Mouse (Mus musculus) 3T3-L1 (cell line): ENCODE data around the gene Coq4.
"Not testable (repeated sequence)": the region's sequence is repeated elsewhere in the genome, so short reads cannot be mapped to it uniquely, and the experiment has no call there.

Experiments used
- DNase-seq: peaks from one replicate; pipeline ENCODE4 v3.0.0-alpha.2; 2015; ENCODE audit warnings: low read depth, low spot score

The Coq4 gene

DNA sequence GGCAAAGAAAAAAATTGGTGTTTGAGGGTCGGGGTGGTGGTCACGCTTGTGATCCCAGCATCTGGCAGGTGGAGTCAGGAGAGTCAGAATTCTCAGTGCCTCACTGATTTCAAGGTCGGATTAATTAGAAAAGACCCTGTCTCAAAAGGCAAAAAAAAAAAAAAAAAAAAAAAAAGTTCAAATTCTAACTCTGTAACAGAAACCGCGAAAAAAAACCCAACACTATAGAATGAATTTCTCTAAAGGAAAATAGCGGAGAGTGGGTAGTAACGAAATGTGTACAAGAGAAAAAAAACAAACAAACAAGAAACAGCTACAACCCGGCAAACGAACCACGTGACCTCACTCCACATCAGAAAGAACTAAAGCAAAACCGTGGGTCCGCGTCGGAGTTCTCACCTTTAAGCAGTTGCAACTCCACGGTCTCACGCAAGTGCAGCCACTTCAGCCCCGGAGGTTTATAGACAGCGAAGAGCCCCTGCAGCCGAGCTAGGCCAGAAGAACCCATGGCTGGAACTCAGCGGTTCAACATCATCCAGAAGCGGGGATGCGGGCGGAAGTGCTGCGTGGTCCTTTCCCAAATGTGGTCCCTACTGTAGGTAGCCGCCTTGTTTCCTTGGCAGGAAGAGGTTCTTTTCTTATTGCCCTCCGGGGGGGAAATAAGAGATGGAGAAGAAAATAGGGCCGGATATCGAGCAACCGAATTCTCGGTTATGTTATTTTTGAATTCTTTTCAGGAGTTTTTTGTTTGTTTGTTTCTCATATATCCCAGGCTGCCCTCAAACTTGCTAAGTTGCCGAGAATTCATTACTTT is at the start of gene Coq4:
Gene Coq4, plus strand, starts transcription at position 390 of the 814 bp plus-strand sequence.
- peak; percentile 97 for DNase-seq

GRCm38 (mm10) chr2:29738799-29739198 is 48.5 kb upstream of the Coq4 start:
- DNase-seq = no peak

DNA sequence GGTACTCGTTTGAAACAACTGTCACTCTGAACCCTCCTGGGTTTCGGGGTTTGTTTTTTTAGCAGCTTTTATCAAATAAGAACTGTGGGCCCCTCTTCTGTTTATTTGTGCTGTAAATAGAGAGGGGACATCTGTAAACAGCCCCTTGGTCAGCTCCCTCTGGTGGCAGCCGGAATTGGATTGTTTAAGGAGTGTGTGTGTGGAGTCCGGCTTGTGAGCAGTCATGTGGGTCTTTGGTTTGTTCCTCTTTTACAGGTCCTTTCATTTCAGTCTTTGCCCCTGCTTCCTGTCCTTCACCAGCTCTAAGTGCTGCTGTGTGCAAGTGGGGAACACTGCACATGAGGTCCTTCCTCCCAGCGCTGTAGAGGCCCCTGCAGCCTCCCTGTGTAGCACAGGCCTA is 47.9 kb upstream of the Coq4 start:
- DNase-seq = no peak

DNA sequence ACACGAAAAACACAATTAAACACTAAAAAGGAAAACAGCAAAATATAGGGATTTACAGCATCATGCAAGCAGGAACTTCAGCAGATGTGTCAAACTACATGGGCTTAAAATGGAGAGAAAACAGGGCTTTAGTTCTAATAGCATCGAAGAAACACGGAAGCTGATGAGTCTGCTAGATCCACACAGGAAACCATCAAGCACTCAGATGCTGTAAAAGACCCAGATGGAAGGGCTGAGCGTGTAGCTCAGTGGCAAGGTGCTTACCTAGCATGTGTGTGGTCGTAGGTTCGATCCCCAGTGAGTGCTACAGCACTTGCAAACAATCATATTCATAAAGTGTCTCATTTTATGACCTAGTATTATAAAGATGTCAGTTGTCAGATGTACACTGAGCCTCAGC is 46.1 kb upstream of the Coq4 start:
- no peak for DNase-seq

DNA sequence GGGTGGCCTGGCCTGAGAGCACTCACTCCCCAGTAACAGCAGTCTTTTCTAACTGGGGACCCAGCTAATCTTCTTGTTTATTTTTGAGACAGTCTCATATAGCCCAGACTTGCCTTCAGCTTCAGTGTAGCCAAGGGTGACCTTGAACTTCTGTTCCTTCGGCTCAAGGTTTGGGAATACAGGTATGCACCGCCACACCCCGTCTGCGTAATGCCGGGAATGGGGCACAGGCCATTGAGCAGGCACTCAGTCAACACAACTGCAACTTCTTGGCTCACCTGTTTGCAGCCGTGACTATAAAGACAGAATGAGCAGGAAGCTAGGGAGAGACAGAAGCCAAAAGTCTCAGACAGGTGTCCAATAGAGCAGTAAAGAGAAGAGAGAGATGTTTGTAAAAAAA is 43.0 kb upstream of the Coq4 start:
- no peak for DNase-seq

DNA sequence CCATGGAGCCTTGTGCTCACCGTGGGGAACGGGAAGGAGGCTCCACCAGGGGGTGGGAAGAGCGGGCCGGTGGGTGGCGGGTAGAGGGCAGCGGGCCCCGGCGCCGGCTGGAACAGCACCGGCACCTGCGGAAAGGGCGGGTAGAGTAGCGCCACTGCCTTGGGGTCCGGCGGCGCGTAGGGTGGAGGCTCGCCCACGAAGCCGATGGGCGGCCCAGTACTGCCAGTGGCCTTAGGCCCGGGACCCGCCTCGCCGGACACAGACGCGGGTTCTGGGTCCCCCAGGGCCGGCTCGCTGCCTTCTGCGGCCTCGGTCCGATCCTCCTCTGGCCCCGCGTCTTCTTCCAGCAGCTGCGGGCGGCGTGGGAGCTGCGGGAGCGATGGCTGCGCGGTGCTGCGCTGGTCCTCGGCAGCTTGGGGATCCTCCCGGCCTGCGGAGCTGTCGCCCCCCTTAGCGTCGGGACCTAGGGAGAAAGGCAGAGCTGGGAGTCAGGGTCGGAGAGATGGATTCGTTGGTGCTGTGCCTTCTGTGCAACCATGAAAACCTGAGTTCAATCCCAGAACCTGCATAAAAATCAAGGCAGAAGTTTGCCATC is 40.0 kb upstream of the Coq4 start:
- DNase-seq = no peak

- DNase-seq = peak; percentile 29
Measured at GRCm38 (mm10) chr2:29747852-29748251, 39.4 kb upstream of the Coq4 start.

DNA sequence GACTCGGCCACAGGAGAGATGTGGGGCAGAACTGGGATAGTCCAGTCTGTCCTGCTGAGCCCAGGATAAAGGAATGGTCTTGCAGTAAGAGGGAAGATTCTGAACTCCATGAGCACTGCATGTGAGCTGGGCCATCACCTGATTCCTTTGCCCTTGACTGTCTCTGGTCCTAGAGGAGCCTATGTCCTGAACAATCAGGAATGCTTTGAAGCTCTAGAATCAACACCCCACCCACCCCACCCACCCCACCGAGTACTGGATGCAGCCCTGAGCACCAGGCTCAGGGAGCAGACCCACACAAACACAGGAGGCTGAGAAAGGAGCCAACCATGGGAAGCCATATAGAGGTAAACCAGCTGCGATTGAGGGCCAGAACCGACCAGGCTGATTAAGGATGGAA is 38.8 kb upstream of the Coq4 start:
- DNase-seq = no peak

DNA sequence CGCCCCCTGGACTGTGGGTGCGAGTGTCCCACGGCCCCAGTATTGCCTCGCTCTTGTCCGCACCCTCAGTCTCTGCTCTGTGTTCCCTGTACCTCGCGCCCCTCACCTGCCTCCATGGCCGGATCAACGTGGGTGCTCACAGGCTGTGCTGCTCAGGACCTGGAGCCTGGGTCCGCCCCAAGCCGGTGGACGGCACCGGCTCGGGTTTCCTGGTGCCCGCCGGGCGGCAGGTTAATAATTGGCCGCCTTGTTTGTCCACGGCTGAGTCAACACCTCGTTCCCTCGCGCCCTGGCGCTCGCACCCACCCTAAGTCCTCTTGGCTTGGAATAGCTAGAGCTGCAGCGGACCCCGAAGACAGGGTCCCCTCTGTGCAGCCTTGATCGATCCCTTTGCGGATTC is 35.8 kb upstream of the Coq4 start, which contains the start of gene Gm13420:
Gene Gm13420, minus strand, starts transcription at position 189 of the 400 bp plus-strand sequence.
- DNase-seq = no peak

- no peak for DNase-seq
Measured at GRCm38 (mm10) chr2:29752397-29752796, 34.9 kb upstream of the Coq4 start.

DNA sequence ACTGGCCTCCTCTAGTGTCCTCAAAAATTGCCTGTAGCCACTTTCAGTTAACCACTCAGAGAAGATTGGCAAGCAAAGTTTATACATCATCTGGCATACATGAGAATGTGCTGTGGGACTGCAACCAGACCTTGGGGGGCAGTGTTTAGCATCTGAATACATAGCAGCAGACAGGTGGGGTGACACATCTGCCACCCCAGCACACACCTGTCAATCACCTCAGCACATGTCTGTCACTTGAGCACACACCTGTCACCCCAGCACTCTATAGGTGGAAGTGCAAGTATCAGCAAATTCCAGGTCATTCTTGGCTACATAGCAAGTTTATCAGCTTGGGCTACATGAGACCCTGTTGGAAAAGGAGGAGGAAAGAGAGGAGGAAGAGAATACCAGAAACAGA is 31.6 kb upstream of the Coq4 start:
- no peak for DNase-seq

- DNase-seq = peak; percentile 79
Measured at GRCm38 (mm10) chr2:29764831-29765230, 22.5 kb upstream of the Coq4 start.

DNA sequence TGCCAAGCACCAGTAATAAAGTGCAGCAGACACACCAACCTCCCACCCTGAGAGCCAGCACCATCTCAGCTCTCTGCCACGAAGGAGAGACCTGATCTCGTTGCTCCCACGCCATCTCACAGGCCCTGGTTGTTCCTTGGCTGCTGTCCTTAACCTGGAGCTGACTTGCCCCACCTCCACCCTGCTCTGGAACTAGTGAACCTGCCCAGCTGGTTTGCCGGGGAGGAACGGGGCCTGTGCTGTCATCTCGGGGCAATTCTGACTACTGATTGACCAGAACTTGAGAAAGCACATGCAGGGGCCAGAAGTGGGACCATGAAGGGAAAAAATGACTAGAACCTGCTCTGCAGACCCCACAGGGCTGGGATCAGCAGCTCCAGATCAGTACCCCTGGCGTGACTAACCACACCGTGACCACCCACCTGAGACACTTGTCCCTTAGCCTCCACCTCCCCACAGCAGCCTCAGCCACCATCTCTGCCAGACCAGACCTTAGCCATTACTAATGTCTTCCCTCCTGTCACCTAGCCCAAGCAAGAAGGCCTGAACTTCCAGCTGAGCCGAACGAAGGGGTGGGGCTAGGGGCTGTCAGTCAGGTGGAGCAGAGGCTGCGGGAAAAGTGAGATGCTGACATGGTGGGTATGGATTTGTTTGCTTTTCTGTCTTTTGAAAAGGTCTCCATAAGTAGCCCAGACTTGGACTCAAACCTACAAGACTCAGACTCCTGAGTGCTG is 19.1 kb upstream of the Coq4 start:
- no peak for DNase-seq

- no peak for DNase-seq
Measured at GRCm38 (mm10) chr2:29768901-29769300, 18.4 kb upstream of the Coq4 start.

- no peak for DNase-seq
Measured at GRCm38 (mm10) chr2:29770162-29770561, 17.1 kb upstream of the Coq4 start.

DNA sequence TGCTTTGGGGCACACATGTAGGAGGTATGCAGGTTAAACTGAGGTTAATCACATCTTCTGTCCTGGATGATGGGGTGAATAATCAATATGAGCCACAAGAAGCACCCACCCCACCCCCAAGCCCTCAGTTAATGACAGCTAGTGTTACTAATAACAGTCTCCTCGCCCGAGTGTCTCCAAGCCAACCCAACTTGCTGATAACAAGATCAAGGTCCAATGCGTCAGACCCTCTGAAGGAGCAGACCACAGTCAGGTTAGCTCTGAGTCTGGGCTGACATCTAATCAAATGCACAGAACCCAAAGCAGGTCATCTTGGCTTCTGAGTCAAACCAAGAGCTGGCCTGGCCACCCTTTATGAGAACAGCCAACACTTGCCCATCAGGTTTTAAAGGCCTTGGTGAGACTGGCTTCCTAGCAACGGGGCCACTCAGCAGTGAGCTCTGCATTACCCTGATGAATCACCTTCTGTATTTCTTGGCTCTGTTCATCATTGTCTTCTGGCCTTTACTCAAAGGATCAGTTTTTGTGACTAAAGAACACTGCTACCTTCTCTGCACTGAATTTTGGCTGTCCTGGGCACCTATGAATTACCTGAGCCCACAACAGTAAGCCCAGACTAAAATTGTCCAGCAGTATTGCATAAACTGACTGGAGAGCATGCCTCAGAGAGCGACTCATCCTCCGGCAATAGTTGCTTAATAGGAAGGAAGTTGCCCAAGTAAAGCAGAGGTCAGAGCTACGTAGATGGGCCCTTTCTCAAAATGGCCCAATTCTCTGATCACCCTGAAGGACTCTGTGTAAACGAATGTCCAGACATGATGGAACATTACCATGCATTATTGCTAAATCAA is 15.5 kb upstream of the Coq4 start:
- DNase-seq = peak; percentile 72

DNA sequence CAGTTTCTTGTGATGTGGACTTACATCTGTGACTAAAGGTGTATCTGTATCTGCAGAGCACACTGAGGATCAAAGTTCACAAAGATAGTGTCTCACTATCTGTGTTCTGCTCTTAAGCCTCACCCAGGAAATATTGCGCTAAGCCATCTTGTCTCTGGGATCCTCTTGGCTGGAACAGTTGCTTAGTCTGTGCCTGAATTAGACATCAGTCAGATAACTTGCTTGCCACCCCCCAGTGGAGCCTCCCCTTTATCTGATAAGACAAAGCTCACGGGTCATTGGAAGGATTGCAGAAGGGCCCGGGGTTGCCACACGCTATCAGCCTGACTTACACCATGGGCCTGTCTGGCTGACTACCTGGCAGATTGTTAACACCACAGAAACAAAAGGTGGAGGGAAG is 14.0 kb upstream of the Coq4 start:
- no peak for DNase-seq

DNA sequence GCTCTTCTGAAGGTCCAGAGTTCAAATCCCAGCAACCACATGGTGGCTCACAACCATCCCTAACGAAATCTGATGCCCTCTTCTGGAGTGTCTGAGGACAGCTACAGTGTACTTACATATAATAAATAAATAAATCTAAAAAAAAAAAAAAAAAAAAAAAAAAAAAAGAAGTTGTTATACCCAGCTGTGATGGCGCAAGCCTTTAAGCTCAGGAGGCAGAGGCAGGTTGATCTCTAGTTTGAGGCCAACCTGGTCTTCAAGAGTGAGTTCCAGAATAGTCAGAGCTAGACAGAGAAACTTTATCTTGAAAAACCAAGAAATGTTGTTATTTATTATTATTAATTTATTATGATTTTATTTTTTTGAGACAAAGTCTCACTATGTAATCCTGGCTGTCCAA is 6.0 kb upstream of the Coq4 start:
- not testable (repeated sequence) for DNase-seq

- no peak for DNase-seq
Measured at GRCm38 (mm10) chr2:29784290-29784689, 3.0 kb upstream of the Coq4 start.

- DNase-seq = peak; percentile 77
Measured at GRCm38 (mm10) chr2:29787937-29788681, 816 bp downstream of the Coq4 start, which contains the start of gene Trub2. Gene Trub2 (minus strand): TSS chr2:29788502.
